ENCODE assay signal across 8 mouse cellular contexts in the genomic region with DNA sequence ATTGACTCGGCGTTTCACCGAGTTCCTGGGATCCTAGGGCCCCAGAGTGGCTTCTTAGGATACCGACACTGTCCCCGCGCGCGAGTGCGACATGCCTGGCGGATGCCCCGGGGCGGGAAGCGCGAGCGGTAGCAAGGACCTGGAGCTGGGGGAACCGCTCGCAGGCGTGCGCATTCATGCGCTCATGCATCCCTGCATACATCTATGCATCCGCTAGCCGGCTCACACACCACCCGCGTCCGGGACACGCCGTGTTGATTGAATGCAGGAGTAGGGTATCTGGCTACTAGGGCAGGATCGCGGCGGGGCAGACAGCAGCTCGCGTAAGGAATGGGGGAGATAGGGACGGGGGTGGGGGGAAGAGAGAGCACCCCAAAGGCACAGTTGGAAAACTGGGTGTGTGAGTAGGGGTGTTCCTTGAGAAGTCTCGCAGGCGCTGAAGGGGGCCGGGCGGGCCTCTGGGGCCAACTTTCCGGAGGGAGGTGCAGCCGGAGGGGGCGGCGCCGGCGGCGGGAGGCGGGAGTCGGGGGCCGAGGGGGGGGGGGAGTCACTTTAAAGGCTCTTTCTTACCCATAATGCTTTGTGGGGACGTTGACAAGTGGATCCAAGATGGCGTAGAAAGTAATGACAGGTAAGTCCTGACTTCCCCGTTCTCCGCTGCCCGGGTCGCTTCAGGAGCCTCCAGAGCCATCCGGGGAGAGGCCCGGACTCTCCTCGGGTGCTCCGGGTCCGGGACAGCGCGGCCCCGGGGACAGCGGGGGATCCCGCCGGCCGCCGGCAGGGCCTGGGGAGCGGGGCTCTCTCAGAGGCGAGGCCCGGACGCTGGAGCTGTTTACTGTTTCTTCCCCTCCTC. TPM values are rescaled to one million over a fixed set of nuclear protein-coding genes. Genes with fewer than 3 reads are reported as not detected.
DNase-seq lines count a peak whose midpoint lies in the region; ATAC-seq lines count a peak whose summit lies in the region.

A gene (plus strand): TSS at position 580 of the 853 bp plus-strand sequence.

- H3K27me3 ChIP-seq in hindbrain, embryonic 12.5 days = peaks cover 10% of the 10 kb centered on the region; the same call in 1 of the 2 replicates

- peak; percentile 86 for ATAC-seq in hindbrain, embryonic 12.5 days (ENCODE audit: low FRiP score)

- WGBS in hindbrain, embryonic 12.5 days = under 1% methylated on average over 60 of the region's 70 CpGs
- WGBS in macrophage (ENCODE audit: missing documents) = under 1% methylated on average over 66 of the region's 70 CpGs

- H3K36me3 ChIP-seq in hindbrain, embryonic 12.5 days = peaks cover 7% of the 10 kb centered on the region; the same call in 1 of the 2 replicates
- peaks cover 4% of the 10 kb centered on the region; the same call in 1 of the 2 replicates for H3K36me3 ChIP-seq in macrophage (ENCODE audit: inconsistent target)

- H3K4me3 ChIP-seq in hindbrain, embryonic 12.5 days = peak within 1 kb of the TSS; percentile 90
- peak within 1 kb of the TSS; percentile 51 for H3K4me3 ChIP-seq in macrophage (ENCODE audit: inconsistent target)

- H3K9me3 ChIP-seq in hindbrain, embryonic 12.5 days (replicated peaks) = no peaks in the 10 kb centered on the region

- peaks cover 43% of the 10 kb centered on the region for H3K79me2 ChIP-seq in macrophage (ENCODE audit: inconsistent target)

- peak within 1 kb of the TSS; percentile 94 for H3K9ac ChIP-seq in hindbrain, embryonic 12.5 days

- peak; percentile 69 for DNase-seq in WW6 (ENCODE audit: low read depth, low spot score)
- DNase-seq in cerebellum, postnatal 10 days = peak; percentile 73 to 77
- peak; percentile 30 to 44 for DNase-seq in frontal cortex, postnatal 10 days (ENCODE audit: low spot score in 2 of 2)
- peak; percentile 54 to 55 for DNase-seq in layer of hippocampus, postnatal 36 days
- DNase-seq in retina, postnatal 7 days (ENCODE audit: low read depth, low spot score) = peak; percentile 41
- DNase-seq in urinary bladder, adult 2 months (ENCODE audit: low spot score) = peak; percentile 44

- peak within 1 kb of the TSS; percentile 69 for H3K27ac ChIP-seq in hindbrain, embryonic 12.5 days
- H3K27ac ChIP-seq in macrophage = no peak within 1 kb of the TSS

- H3K4me2 ChIP-seq in hindbrain, embryonic 12.5 days (replicated peaks) = peak within 1 kb of the TSS; percentile 100

- H3K4me1 ChIP-seq in hindbrain, embryonic 12.5 days = peaks cover 16% of the 10 kb centered on the region

RNA-seq across cellular contexts. Expression of the gene that starts here (rescaled TPM):
- polyA plus RNA-seq in hindbrain, embryonic 12.5 days (2016; fragmentation: Nextera tagmentation; extraction: Ambion mirVana) = 21.4 and 22.6 TPM in 2 replicates
- total RNA-seq in layer of hippocampus, postnatal 36 days (2021) = 10 to 100 TPM; 41.4 to 52.6 TPM
- total RNA-seq in macrophage (2018; cell fraction: chromatin; rRNA removed) = 100 to 1,000 TPM in 5 of 26 experiments, 10 to 100 TPM in 21; 35.6 to 114 (median 79.3) TPM
- total RNA-seq in macrophage (2018; cell fraction: cytosol; rRNA removed) = 10 to 100 TPM; 15.8 to 28.3 (median 20.6) TPM
- 10 to 100 TPM; 21.5 to 72.2 (median 38.3) TPM for total RNA-seq in macrophage (2018; cell fraction: nucleus; rRNA removed)
- 10.5 to 26.0 TPM (median 10.7 TPM) in 3 replicates for polyA plus RNA-seq in macrophage (2018)
- 7.5 and 10.4 TPM in 2 replicates for polyA plus RNA-seq in urinary bladder, adult 2 months (2012; rRNA removed)
